17 mouse cellular contexts compared by ENCODE assay signal in the genomic region with DNA sequence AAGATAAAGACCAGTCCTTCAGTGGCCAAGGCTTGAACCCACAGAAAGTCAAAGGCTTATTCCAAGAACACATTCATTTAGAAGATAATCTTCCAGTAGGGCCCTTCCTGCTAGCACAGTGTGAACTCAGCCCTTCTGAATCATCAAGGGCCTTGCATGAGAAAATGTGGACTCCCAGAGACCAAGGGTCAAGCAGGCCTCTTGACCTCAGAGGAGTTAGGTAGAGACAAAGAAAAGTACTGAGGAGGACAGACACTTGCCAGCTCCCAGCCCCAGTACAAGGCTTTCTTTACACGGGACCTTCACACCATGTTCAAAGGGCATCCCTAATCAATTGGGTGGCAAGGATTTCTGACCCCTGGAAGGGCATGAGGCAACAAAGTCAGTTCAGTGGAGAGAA.
A peak's percentile ranks its signal among the peaks of the same experiment; 100 is the strongest.
DNase-seq lines count a peak whose midpoint lies in the region; ATAC-seq and TF ChIP-seq lines count a peak whose summit lies in the region.
"Had no signal": no experiment of that assay in that cellular context is flagged by ENCODE, and none has a peak within 500 bp of the region (broad histone marks: within the 10 kb centered on the region; RNA-seq: fewer than 3 reads in every experiment).

No protein-coding gene starts in this region.

- no peak overlapping the region for H3K4me3 ChIP-seq in forebrain, embryonic 12.5 days (replicated peaks)
- no peak overlapping the region for H3K4me3 ChIP-seq in forebrain, postnatal 0 days (ENCODE audit: low read depth, low read length)
- no peak overlapping the region for H3K4me3 ChIP-seq in lung, adult 2 months (replicated peaks; ENCODE audit: extremely low read depth, low read depth, low read length)
- H3K4me3 ChIP-seq in liver, embryonic 14.5 days (ENCODE audit: insufficient read depth in 1 of 2, low read depth in 2 of 2, low read length in 2 of 2) = no peak overlapping the region
- H3K4me3 ChIP-seq: embryonic facial prominence, embryonic 10.5 days; erythroblast, embryonic 14.5 days; heart, embryonic 13.5 days; limb, embryonic 10.5 days; myocyte had no signal

- DNase-seq in forebrain, postnatal 0 days = no peak
- peak; percentile 25 to 45 for DNase-seq in lung, adult 18-20 months
- DNase-seq in lung, adult 2 months = no peak
- DNase-seq in embryo, embryonic 10.5 days (ENCODE audit: low spot score) = peak; percentile 52
- no peak for DNase-seq in liver, embryonic 14.5 days (ENCODE audit: low read depth in 3 of 3, low spot score in 3 of 3)
- no peak for DNase-seq in thymus, postnatal 0 days (ENCODE audit: low spot score)
- no peak for DNase-seq in thymus, postnatal 4 days
- DNase-seq: adrenal gland, postnatal 14 days; cerebellum, adult 9-10 months; thymus, postnatal 25 days had no signal

- 0 out of 2 replicates have a peak, but pooled peaks have one; percentile 11 for ATAC-seq in forebrain, embryonic 12.5 days (ENCODE audit: low FRiP score)
- ATAC-seq in forebrain, postnatal 0 days = no peak
- 0 out of 2 replicates have a peak, but pooled peaks have one; percentile 28 for ATAC-seq in liver, embryonic 14.5 days (ENCODE audit: insufficient read depth)
- ATAC-seq: forebrain, embryonic 16.5 days had no signal

- H3K4me1 ChIP-seq in forebrain, embryonic 12.5 days = no peaks in the 10 kb centered on the region
- no peaks in the 10 kb centered on the region for H3K4me1 ChIP-seq in forebrain, postnatal 0 days (ENCODE audit: insufficient read depth)
- peaks cover 15% of the 10 kb centered on the region for H3K4me1 ChIP-seq in lung, adult 2 months (ENCODE audit: control insufficient read depth, insufficient read depth, low read length)
- peaks cover 0 to 5% of the 10 kb centered on the region in 2 experiments; a peak in 1 of 4 replicates for H3K4me1 ChIP-seq in liver, embryonic 14.5 days (replicated peaks; ENCODE audit: control insufficient read depth in 2 of 2, insufficient read depth in 2 of 2, low read length in 1 of 2)
- H3K4me1 ChIP-seq: limb, embryonic 10.5 days had no signal

- no peak overlapping the region for H3K4me2 ChIP-seq in forebrain, embryonic 12.5 days
- no peak overlapping the region for H3K4me2 ChIP-seq in forebrain, postnatal 0 days (ENCODE audit: low read depth)
- no peak overlapping the region for H3K4me2 ChIP-seq in liver, embryonic 14.5 days (ENCODE audit: low read depth)
- H3K4me2 ChIP-seq: heart, embryonic 13.5 days had no signal

- no peak overlapping the region for H3K27ac ChIP-seq in forebrain, embryonic 12.5 days
- no peak overlapping the region for H3K27ac ChIP-seq in forebrain, postnatal 0 days (ENCODE audit: low read depth, low read length)
- H3K27ac ChIP-seq in liver, embryonic 14.5 days = no peak overlapping the region
- H3K27ac ChIP-seq: embryonic facial prominence, embryonic 10.5 days; heart, embryonic 13.5 days; limb, embryonic 10.5 days had no signal

- no peaks in the 10 kb centered on the region for H3K27me3 ChIP-seq in forebrain, embryonic 12.5 days
- H3K27me3 ChIP-seq in forebrain, postnatal 0 days (ENCODE audit: insufficient read depth, low read length) = no peaks in the 10 kb centered on the region
- no peaks in the 10 kb centered on the region for H3K27me3 ChIP-seq in liver, embryonic 14.5 days (ENCODE audit: control insufficient read depth, insufficient read depth, low read length)
- H3K27me3 ChIP-seq: heart, embryonic 13.5 days had no signal

- TF ChIP-seq CTCF in forebrain, postnatal 0 days (IDR thresholded peaks at IDR 0.05; ENCODE audit: low read depth) = no peak
- no peak for TF ChIP-seq CTCF in lung, adult 2 months (IDR thresholded peaks at IDR 0.05; ENCODE audit: insufficient read depth, low read length)
- TF ChIP-seq CTCF in liver, embryonic 14.5 days (IDR thresholded peaks at IDR 0.05; ENCODE audit: low read depth) = no peak

- TF ChIP-seq POLR2A in lung, adult 2 months (IDR thresholded peaks at IDR 0.05; ENCODE audit: borderline replicate concordance, extremely low read depth, low read depth, low read length) = no peak

- no peak overlapping the region for H3K9ac ChIP-seq in forebrain, embryonic 12.5 days
- no peak overlapping the region for H3K9ac ChIP-seq in forebrain, postnatal 0 days
- H3K9ac ChIP-seq in liver, embryonic 14.5 days (replicated peaks) = no peak overlapping the region
- H3K9ac ChIP-seq: heart, embryonic 13.5 days had no signal

- no peaks in the 10 kb centered on the region for H3K9me3 ChIP-seq in forebrain, embryonic 12.5 days
- no peaks in the 10 kb centered on the region for H3K9me3 ChIP-seq in forebrain, postnatal 0 days (ENCODE audit: low read length)
- no peaks in the 10 kb centered on the region for H3K9me3 ChIP-seq in liver, embryonic 14.5 days (ENCODE audit: control insufficient read depth, low read length)
- H3K9me3 ChIP-seq: embryonic facial prominence, embryonic 10.5 days; heart, embryonic 13.5 days; limb, embryonic 10.5 days had no signal

- no peak for TF ChIP-seq EP300 in liver, embryonic 14.5 days (IDR thresholded peaks at IDR 0.05; ENCODE audit: low read depth)

- H3K36me3 ChIP-seq in forebrain, embryonic 12.5 days (replicated peaks) = peaks cover 70% of the 10 kb centered on the region
- peaks cover 26% of the 10 kb centered on the region for H3K36me3 ChIP-seq in forebrain, postnatal 0 days (ENCODE audit: insufficient read depth)
- H3K36me3 ChIP-seq in liver, embryonic 14.5 days (replicated peaks; ENCODE audit: control insufficient read depth, insufficient read depth, low read depth) = no peaks in the 10 kb centered on the region

- 42% methylated on average over 1 of the region's 1 CpGs for WGBS in forebrain, embryonic 12.5 days
- 48% methylated on average over 1 of the region's 1 CpGs for WGBS in forebrain, postnatal 0 days
- 36% methylated on average over 1 of the region's 1 CpGs for WGBS in lung, adult 2 months
- 40% methylated on average over 1 of the region's 1 CpGs for WGBS in liver, embryonic 14.5 days (ENCODE audit: insufficient replicate concordance)

Comparison
In these comparisons a context has a peak if more than half of its experiments do, and no peak if none do; other contexts are left out.
1. DNase-seq: peak in lung, adult 18-20 months (2 of 2) and embryo, embryonic 10.5 days (single experiment); none in forebrain, postnatal 0 days (single experiment), lung, adult 2 months (single experiment), liver, embryonic 14.5 days (0 of 3), thymus, postnatal 0 days (single experiment) and thymus, postnatal 4 days (single experiment).